Mouse (Mus musculus) ES-Bruce4 (cell line): ENCODE measurements around the gene Vgf.

Experiments used
- CTCF ChIP-seq: IDR thresholded peaks from one replicate; pipeline ENCODE4 v1.8.1; 2011; ENCODE audit warnings: low read depth, low read length
- EP300 ChIP-seq: IDR thresholded peaks from 2 replicates; pipeline ENCODE4 v1.6.1; 2011; ENCODE audit warnings: low read depth, low read length; ENCODE audit not compliant: insufficient read depth

DNA sequence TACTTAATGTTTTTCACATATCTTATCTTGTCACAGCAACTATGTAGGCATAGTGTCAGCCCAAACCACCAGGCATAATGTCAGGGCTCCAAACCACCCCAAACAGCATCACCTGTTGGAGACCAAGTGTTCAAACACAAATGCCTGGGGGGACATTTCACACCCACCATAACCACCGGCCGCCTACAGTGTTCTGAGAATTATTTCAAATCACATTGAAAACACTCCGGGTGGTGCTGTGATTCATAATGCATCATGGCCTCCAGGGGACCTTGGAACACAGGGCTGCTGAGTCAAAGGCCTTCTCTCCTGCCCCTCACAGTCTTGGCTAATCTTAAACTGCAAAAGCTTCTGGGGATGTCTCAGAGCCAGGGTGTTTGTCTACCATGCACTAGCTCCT is 10.3 kb upstream of the Vgf start:
- TF ChIP-seq EP300: no peak
- TF ChIP-seq CTCF: no peak
